Mouse (Mus musculus) heart, postnatal 0 days (tissue): ENCODE data around the gene Ei24. TPM values are rescaled to one million over a fixed set of nuclear protein-coding genes. Genes with fewer than 3 reads are reported as not detected.

Source experiments
- ATAC-seq: fragments of 200-750 bp; cut with Nextera tagmentation; 2 replicates; pipeline ENCODE4 v1.8.0; 2017; ENCODE audit warnings: low read depth, moderate number of reproducible peaks, moderate library complexity; ENCODE audit not compliant: insufficient read depth
- DNase-seq: peaks from one replicate; pipeline ENCODE4 v3.0.0-alpha.2; 2016; ENCODE audit warnings: low spot score
- H3K27ac ChIP-seq: fragments of 300-500 bp; sonication (generic); 2 replicates; pipeline ENCODE4 v1.5.1; 2014; ENCODE audit warnings: low read depth, mild to moderate bottlenecking
- H3K27me3 ChIP-seq: fragments of 300-500 bp; sonication (generic); 2 replicates; pipeline ENCODE4 v1.6.1; 2014; ENCODE audit warnings: low read length, mixed read lengths; ENCODE audit not compliant: control insufficient read depth, insufficient read depth
- H3K36me3 ChIP-seq: fragments of 300-500 bp; sonication (generic); replicated peaks from 2 replicates; pipeline ENCODE4 v1.6.1; 2014; ENCODE audit warnings: low read length, mixed read lengths; ENCODE audit not compliant: control insufficient read depth, insufficient read depth
- H3K4me1 ChIP-seq: fragments of 300-500 bp; sonication (generic); 2 replicates; pipeline ENCODE4 v1.6.1; 2014; ENCODE audit warnings: antibody characterized with exemption; ENCODE audit not compliant: control insufficient read depth, insufficient read depth
- H3K4me2 ChIP-seq: fragments of 300-500 bp; sonication (generic); 2 replicates; pipeline ENCODE4 v1.6.1; 2014; ENCODE audit warnings: low read depth, mild to moderate bottlenecking, low read length, moderate library complexity
- H3K4me3 ChIP-seq: fragments of 300-500 bp; sonication (generic); 2 replicates; pipeline ENCODE4 v1.5.1; 2014; ENCODE audit warnings: low read depth, low read length
- H3K9ac ChIP-seq: fragments of 300-500 bp; sonication (generic); replicated peaks from 2 replicates; pipeline ENCODE4 v1.6.1; 2014; ENCODE audit warnings: low read depth, low read length, mixed read lengths
- H3K9me3 ChIP-seq: fragments of 300-500 bp; sonication (generic); replicated peaks from 2 replicates; pipeline ENCODE4 v1.6.1; 2016; ENCODE audit warnings: low read length; ENCODE audit not compliant: control insufficient read depth
- CTCF ChIP-seq: IDR thresholded peaks from 2 replicates; pipeline ENCODE4 v1.5.1; 2016; ENCODE audit warnings: antibody characterized with exemption, control low read depth, low read depth
- EP300 ChIP-seq: IDR thresholded peaks from 2 replicates; pipeline ENCODE4 v1.6.1; 2016; ENCODE audit warnings: antibody characterized with exemption, low read depth
- WGBS: fragments of 180-500 bp; shearing (Covaris S2); extraction: QIAGEN DNeasy Blood & Tissue Kit; methylation state at CpG from one replicate; pipeline ENCODE4 v1.1.7; 2014; 5-methylcytosine and 5-hydroxymethylcytosine counted together
- polyA plus RNA-seq: library from polyadenylated mRNA; unstranded; fragments of >200 nt; fragmentation: Nextera tagmentation; extraction: Ambion mirVana; gene quantifications from 2 replicates; pipeline ENCODE4 v1.2.1, GENCODE M21; 2015
- total RNA-seq: library from RNA; depleted of rRNA; stranded (reverse); fragments of >200 nt; gene quantifications from 2 replicates; pipeline ENCODE4 v1.2.3, GENCODE M21; 2014; ENCODE audit warnings: low replicate concordance

The Ei24 gene
- total and polyA plus RNA-seq, 2 experiments from 2014 or later = 71.7 to 87.3 TPM

DNA sequence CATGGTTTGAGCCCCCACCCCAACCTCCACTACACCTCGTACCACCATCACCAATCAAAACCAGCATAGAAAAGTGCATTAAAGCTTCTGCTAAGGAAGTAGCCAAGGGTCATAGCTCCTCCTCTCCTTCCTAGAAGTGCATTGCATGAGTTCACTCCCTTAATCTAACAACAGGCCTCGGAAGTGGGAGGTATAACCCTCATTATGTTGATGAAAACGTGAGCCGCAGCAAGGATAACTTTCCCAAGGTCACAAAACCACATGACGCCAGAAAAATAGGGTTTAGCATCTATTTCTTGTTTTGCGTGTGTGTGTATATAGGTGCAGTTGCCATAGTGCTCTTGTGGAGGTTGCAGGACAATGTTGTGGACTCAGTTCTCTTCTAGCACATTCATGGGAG is 34.2 kb upstream of the Ei24 start:
- TF ChIP-seq CTCF (no peak), EP300 (no peak)
- Histone ChIP-seq H3K4me3 (no peak overlapping the region), H3K4me1 (0 out of 2 replicates have a peak, but pooled peaks cover 5% of the 10 kb centered on the region), H3K9ac (no peak overlapping the region), H3K9me3 (no peaks in the 10 kb centered on the region), H3K36me3 (no peaks in the 10 kb centered on the region), H3K27ac (no peak overlapping the region), H3K4me2 (no peak overlapping the region), H3K27me3 (peaks cover 25% of the 10 kb centered on the region)
- no peak for DNase-seq
- no peak for ATAC-seq
- WGBS = 67% methylated on average over 6 of the region's 6 CpGs

DNA sequence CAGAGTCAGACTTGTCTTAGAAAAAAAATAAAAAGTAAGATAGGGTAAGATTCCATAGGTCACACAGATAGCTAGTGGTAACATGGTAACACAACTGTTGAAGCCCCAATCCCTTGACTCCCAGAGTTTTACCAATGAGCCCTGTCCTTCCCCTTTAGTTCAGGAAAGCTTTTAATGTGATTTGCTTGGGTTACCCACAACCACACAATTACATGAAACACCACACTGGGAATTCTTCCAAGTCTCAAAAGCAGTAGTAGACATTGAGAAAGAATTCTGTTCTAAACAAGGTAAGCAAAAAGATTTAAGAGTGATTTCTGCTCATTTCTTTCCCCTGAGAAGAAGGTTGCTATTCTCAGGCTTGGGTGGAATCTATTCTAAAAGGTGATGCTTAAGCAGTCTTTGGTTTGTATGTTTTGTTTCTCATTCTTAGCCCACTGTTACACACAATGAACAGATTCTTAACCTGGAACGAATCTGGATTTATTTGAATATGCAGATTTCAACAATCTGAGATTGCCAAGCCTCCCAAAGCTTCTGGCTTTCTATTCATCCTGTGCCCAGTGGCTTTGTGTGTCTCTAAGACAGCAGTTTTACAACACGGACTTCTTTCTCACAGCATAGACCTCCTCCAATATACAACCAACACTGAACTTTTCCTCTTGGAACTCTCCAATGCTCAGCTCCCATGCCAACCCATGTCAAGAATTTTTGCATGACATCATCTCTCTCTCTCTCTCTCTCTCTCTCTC is 29.6 kb upstream of the Ei24 start:
- Histone ChIP-seq H3K9me3 (no peaks in the 10 kb centered on the region), H3K27me3 (peaks cover 5% of the 10 kb centered on the region; the same call in 1 of the 2 replicates), H3K4me1 (no peaks in the 10 kb centered on the region), H3K4me2 (no peak overlapping the region), H3K4me3 (no peak overlapping the region), H3K27ac (no peak overlapping the region), H3K36me3 (no peaks in the 10 kb centered on the region), H3K9ac (no peak overlapping the region)
- no peak for TF ChIP-seq CTCF
- no peak for TF ChIP-seq EP300
- 43% methylated on average over 2 of the region's 2 CpGs for WGBS
- ATAC-seq (no peak), DNase-seq (no peak)

DNA sequence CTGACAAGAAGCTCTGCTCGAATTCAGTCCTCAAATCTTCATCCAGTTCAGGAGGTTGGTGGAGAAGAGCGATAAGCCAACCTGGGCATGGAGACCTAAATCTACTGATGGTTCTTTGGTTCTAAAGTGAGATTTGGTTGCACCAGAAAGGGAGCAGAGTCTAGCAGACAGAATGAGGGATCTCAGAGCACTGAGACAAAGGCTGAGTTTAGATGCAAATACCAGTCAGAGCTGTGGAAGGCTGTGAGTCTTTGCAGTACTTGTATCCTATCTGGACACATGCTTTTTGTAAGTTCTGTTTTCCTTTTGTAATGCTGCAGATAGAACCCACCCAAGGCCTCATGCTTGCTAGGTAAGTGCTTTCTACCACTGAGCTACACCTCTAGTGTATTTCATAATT is 24.8 kb upstream of the Ei24 start:
- H3K4me1 ChIP-seq = no peaks in the 10 kb centered on the region
- no peak overlapping the region for H3K4me2 ChIP-seq
- no peak overlapping the region for H3K4me3 ChIP-seq
- no peaks in the 10 kb centered on the region for H3K9me3 ChIP-seq
- no peak overlapping the region for H3K27ac ChIP-seq
- no peaks in the 10 kb centered on the region for H3K27me3 ChIP-seq
- ATAC-seq (no peak), DNase-seq (no peak)
- TF ChIP-seq EP300 = no peak
- no peak for TF ChIP-seq CTCF
- H3K36me3 ChIP-seq = no peaks in the 10 kb centered on the region
- 52% methylated on average over 2 of the region's 2 CpGs for WGBS
- no peak overlapping the region for H3K9ac ChIP-seq

DNA sequence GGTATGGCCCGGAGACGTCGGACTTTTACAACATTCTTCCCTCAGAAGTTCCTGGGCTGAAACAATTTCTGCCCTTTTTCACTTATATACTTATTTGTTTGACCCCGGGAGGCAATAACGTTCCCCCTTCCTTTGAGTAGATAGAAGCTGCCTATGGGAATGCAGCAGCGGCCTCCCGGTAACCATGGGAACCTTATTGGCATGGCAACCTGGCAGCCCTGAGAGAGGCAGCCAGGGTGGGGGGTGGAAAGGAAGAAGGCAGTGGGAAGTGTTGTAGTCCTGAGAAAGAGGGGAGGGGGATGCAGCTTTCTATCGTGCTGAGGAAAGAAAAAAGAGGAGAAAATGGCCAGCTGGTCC is 24.4 kb upstream of the Ei24 start, which contains the start of gene Fez1:
Fez1 (plus strand) TSS at position 221 of the 357 bp plus-strand sequence.
- H3K27ac ChIP-seq = no peak within 1 kb of the TSS

DNA sequence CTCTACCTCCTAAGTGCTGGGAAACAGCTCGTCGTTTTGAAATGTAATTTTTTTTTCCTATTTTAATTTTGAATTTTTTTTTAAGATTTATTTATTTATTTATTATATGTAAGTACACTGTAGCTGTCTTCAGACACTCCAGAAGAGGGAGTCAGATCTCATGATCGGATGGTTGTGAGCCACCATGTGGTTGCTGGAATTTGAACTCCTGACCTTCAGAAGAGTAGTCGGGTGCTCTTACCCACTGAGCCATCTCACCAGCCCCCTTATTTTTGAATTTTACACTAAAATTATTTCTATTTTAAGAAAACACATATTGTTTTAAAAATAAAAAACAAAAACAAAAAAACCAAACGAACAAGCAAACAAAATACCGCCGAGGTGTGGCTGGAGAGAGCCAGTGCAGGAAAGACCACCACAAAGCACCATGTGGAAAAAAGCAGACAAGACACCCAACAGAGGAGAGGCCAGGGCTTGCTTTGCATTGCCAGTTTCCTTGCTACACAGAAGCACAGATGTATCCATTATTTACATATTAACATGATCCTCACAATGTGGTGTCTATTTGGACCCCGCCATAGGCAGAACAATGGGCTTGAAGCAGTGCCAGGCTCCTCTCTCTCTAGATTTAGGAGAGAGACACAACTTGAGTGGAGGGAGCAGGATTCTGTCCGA is 23.9 kb upstream of the Ei24 start:
- Histone ChIP-seq H3K36me3 (no peaks in the 10 kb centered on the region), H3K9me3 (no peaks in the 10 kb centered on the region), H3K4me3 (no peak overlapping the region), H3K27ac (no peak overlapping the region), H3K4me1 (no peaks in the 10 kb centered on the region), H3K9ac (no peak overlapping the region), H3K27me3 (no peaks in the 10 kb centered on the region), H3K4me2 (no peak overlapping the region)
- ATAC-seq (no peak), DNase-seq (no peak)
- 46% methylated on average over 9 of the region's 9 CpGs for WGBS
- TF ChIP-seq EP300 (no peak), CTCF (no peak)

More for the DNA sequence above, 24.4 kb upstream of the Ei24 start, which contains the start of gene Fez1:
- no peaks in the 10 kb centered on the region for H3K36me3 ChIP-seq
- no peaks in the 10 kb centered on the region for H3K27me3 ChIP-seq
- H3K9me3 ChIP-seq = no peaks in the 10 kb centered on the region
- H3K4me3 ChIP-seq = no peak within 1 kb of the TSS
- TF ChIP-seq CTCF = no peak
- no peak for TF ChIP-seq EP300
- no peaks in the 10 kb centered on the region for H3K4me1 ChIP-seq
- no peak for DNase-seq
- H3K9ac ChIP-seq = no peak within 1 kb of the TSS
- no peak for ATAC-seq
- H3K4me2 ChIP-seq = no peak within 1 kb of the TSS
- 12% methylated on average over 8 of the region's 8 CpGs for WGBS
